Mouse (Mus musculus) ES-E14 (cell line): ENCODE data around the gene Nfib.

Experiments used
- CHD2 ChIP-seq: IDR thresholded peaks from 2 replicates; pipeline ENCODE4 v1.6.1; 2014; ENCODE audit warnings: mild to moderate bottlenecking, low read depth, low read length, inconsistent platforms
- HCFC1 ChIP-seq: IDR thresholded peaks from 2 replicates; pipeline ENCODE4 v1.6.1; 2012; ENCODE audit warnings: low read length, inconsistent platforms, borderline replicate concordance; ENCODE audit not compliant: insufficient read depth
- MAFK ChIP-seq: IDR thresholded peaks from 2 replicates; pipeline ENCODE4 v1.6.1; 2014; ENCODE audit warnings: mild to moderate bottlenecking, low read depth, low read length, inconsistent platforms; ENCODE audit not compliant: insufficient read depth
- ZC3H11A ChIP-seq: IDR thresholded peaks from 2 replicates; pipeline ENCODE4 v1.6.1; 2012; ENCODE audit warnings: low read depth, mild to moderate bottlenecking, inconsistent platforms, low read length, borderline replicate concordance
- ZNF384 ChIP-seq: IDR thresholded peaks from 2 replicates; pipeline ENCODE4 v1.6.1; 2012; ENCODE audit warnings: low read depth, low read length, inconsistent platforms

- TF ChIP-seq ZNF384 (no peak), MAFK (no peak), CHD2 (no peak), HCFC1 (no peak), ZC3H11A (no peak)
Observed at GRCm38 (mm10) chr4:82539406-82540047, 166.0 kb downstream of the Nfib start.
